Mouse (Mus musculus): ENCODE results near the gene Fhdc1. TPM values are rescaled to one million over a fixed set of nuclear protein-coding genes. Genes with fewer than 3 reads are reported as not detected.

Fhdc1 gene
- total RNA-seq (2022) = 1 to 10 TPM; 3.5 to 6.4 (median 4.5) TPM

- DNase-seq (ENCODE audit: low spot score in 2 of 2) = peak in 1 of 2 experiments; percentile 21
These were observed at the start of gene Fhdc1 for GRCm38 (mm10) chr3:84480006-84480897. Gene Fhdc1 (minus strand): TSS chr3:84480429.

GRCm38 (mm10) chr3:84529021-84529420, 48.8 kb upstream of the Fhdc1 start:
- DNase-seq (ENCODE audit: low spot score in 2 of 2) = no peak

GRCm38 (mm10) chr3:84524952-84525351, 44.7 kb upstream of the Fhdc1 start:
- no peak for DNase-seq (ENCODE audit: low spot score in 2 of 2)

- DNase-seq (ENCODE audit: low spot score in 2 of 2) = no peak
These were observed 35.9 kb upstream of the Fhdc1 start for GRCm38 (mm10) chr3:84516163-84516562.

GRCm38 (mm10) chr3:84512774-84513515, 32.7 kb upstream of the Fhdc1 start:
- DNase-seq (ENCODE audit: low spot score in 2 of 2) = no peak

GRCm38 (mm10) chr3:84505193-84505592, 25.0 kb upstream of the Fhdc1 start:
- no peak for DNase-seq (ENCODE audit: low spot score in 2 of 2)

- DNase-seq (ENCODE audit: low spot score in 2 of 2) = no peak
These were observed 24.1 kb upstream of the Fhdc1 start for GRCm38 (mm10) chr3:84504291-84504690.

- DNase-seq (ENCODE audit: low spot score in 2 of 2) = no peak
These were observed 21.9 kb upstream of the Fhdc1 start for GRCm38 (mm10) chr3:84502101-84502500.

GRCm38 (mm10) chr3:84500491-84500890, 20.3 kb upstream of the Fhdc1 start:
- DNase-seq (ENCODE audit: low spot score in 2 of 2) = no peak

GRCm38 (mm10) chr3:84497718-84498117, 17.5 kb upstream of the Fhdc1 start:
- no peak for DNase-seq (ENCODE audit: low spot score in 2 of 2)

- no peak for DNase-seq (ENCODE audit: low spot score in 2 of 2)
These were observed 12.4 kb upstream of the Fhdc1 start for GRCm38 (mm10) chr3:84492657-84493056.

GRCm38 (mm10) chr3:84492148-84492547, 11.9 kb upstream of the Fhdc1 start:
- DNase-seq (ENCODE audit: low spot score in 2 of 2) = no peak

GRCm38 (mm10) chr3:84488716-84489115, 8.5 kb upstream of the Fhdc1 start:
- DNase-seq (ENCODE audit: low spot score in 2 of 2) = peak; percentile 49 to 64

GRCm38 (mm10) chr3:84484891-84485290, 4.7 kb upstream of the Fhdc1 start:
- DNase-seq (ENCODE audit: low spot score in 2 of 2) = no peak

GRCm38 (mm10) chr3:84484333-84484732, 4.1 kb upstream of the Fhdc1 start:
- DNase-seq (ENCODE audit: low spot score in 2 of 2) = no peak

- DNase-seq (ENCODE audit: low spot score in 2 of 2) = no peak
These were observed 1.9 kb upstream of the Fhdc1 start for GRCm38 (mm10) chr3:84482121-84482520.

- no peak for DNase-seq (ENCODE audit: low spot score in 2 of 2)
These were observed 875 bp upstream of the Fhdc1 start for GRCm38 (mm10) chr3:84481104-84481503.

GRCm38 (mm10) chr3:84479293-84480005, 780 bp downstream of the Fhdc1 start:
- DNase-seq (ENCODE audit: low spot score in 2 of 2) = peak; percentile 15 to 21

- DNase-seq (ENCODE audit: low spot score in 2 of 2) = no peak
These were observed 1.3 kb downstream of the Fhdc1 start for GRCm38 (mm10) chr3:84478896-84479292.

GRCm38 (mm10) chr3:84478195-84478594, 2.0 kb downstream of the Fhdc1 start:
- DNase-seq (ENCODE audit: low spot score in 2 of 2) = no peak

GRCm38 (mm10) chr3:84477498-84477897, 2.7 kb downstream of the Fhdc1 start:
- no peak for DNase-seq (ENCODE audit: low spot score in 2 of 2)
